Mouse (Mus musculus) lung, embryonic 16.5 days (tissue): Measurements from ENCODE around the gene Hist2h2aa2. TPM values are rescaled to one million over a fixed set of nuclear protein-coding genes. Genes with fewer than 3 reads are reported as not detected.
"Not testable (repeated sequence)": the region's sequence is repeated elsewhere in the genome, so short reads cannot be mapped to it uniquely, and the experiment has no call there.

Experiments
- ATAC-seq: fragments of 200-750 bp; cut with Nextera tagmentation; 2 replicates; pipeline ENCODE4 v1.8.0; 2017; ENCODE audit warnings: low read depth, mild to moderate bottlenecking, moderate library complexity
- H3K27ac ChIP-seq: fragments of 300-500 bp; sonication (generic); 2 replicates; pipeline ENCODE4 v1.5.1; 2014; ENCODE audit warnings: mild to moderate bottlenecking, control low read depth, low read length
- H3K27me3 ChIP-seq: fragments of 300-500 bp; sonication (generic); 2 replicates; pipeline ENCODE4 v1.6.1; 2014; ENCODE audit warnings: low read depth, low read length, mixed read lengths; ENCODE audit not compliant: control insufficient read depth, insufficient read depth
- H3K36me3 ChIP-seq: fragments of 300-500 bp; sonication (generic); 2 replicates; pipeline ENCODE4 v1.6.1; 2014; ENCODE audit warnings: low read length; ENCODE audit not compliant: control insufficient read depth, insufficient read depth
- H3K4me1 ChIP-seq: fragments of 300-500 bp; sonication (generic); replicated peaks from 2 replicates; pipeline ENCODE4 v1.6.1; 2014; ENCODE audit warnings: low read length, mixed read lengths; ENCODE audit not compliant: control insufficient read depth, insufficient read depth
- H3K4me2 ChIP-seq: fragments of 300-500 bp; sonication (generic); 2 replicates; pipeline ENCODE4 v1.6.1; 2014; ENCODE audit warnings: low read depth, low read length, control low read depth
- H3K4me3 ChIP-seq: fragments of 300-500 bp; sonication (generic); 2 replicates; pipeline ENCODE4 v1.5.1; 2014; ENCODE audit warnings: mild to moderate bottlenecking, low read length, control low read depth
- H3K9ac ChIP-seq: fragments of 300-500 bp; sonication (generic); 2 replicates; pipeline ENCODE4 v1.6.1; 2014; ENCODE audit warnings: low read length, control low read depth
- H3K9me3 ChIP-seq: fragments of 300-500 bp; sonication (generic); 2 replicates; pipeline ENCODE4 v1.6.1; 2016; ENCODE audit warnings: low read length; ENCODE audit not compliant: control insufficient read depth
- WGBS: fragments of 180-500 bp; shearing (Covaris S2); extraction: QIAGEN DNeasy Blood & Tissue Kit; methylation state at CpG from one replicate; pipeline ENCODE4 v1.1.7; 2014; 5-methylcytosine and 5-hydroxymethylcytosine counted together
- polyA plus RNA-seq: library from polyadenylated mRNA; unstranded; fragments of >200 nt; fragmentation: Nextera tagmentation; extraction: Ambion mirVana; gene quantifications from 2 replicates; pipeline ENCODE4 v1.2.1, GENCODE M21; 2015

Hist2h2aa2 gene
- polyA plus RNA-seq = 37.6 and 61.6 TPM in 2 replicates

GRCm38 (mm10) chr3:96239949-96240798 lies at the start of gene Hist2h2aa2:
TSS of gene Hist2h2aa2 (minus strand) at chr3:96240276.
- H3K4me3 ChIP-seq = peak within 1 kb of the TSS; percentile 41
- peaks cover 30% of the 10 kb centered on the region for H3K4me1 ChIP-seq
- not testable (repeated sequence) for H3K27me3 ChIP-seq, H3K36me3 ChIP-seq, H3K9me3 ChIP-seq
- H3K9ac ChIP-seq = peak within 1 kb of the TSS; percentile 60
- peak; percentile 85 for ATAC-seq
- peak within 1 kb of the TSS; percentile 88 for H3K27ac ChIP-seq
- H3K4me2 ChIP-seq = peak within 1 kb of the TSS; percentile 46
- WGBS = 3% methylated on average over 24 of the region's 85 CpGs

DNA sequence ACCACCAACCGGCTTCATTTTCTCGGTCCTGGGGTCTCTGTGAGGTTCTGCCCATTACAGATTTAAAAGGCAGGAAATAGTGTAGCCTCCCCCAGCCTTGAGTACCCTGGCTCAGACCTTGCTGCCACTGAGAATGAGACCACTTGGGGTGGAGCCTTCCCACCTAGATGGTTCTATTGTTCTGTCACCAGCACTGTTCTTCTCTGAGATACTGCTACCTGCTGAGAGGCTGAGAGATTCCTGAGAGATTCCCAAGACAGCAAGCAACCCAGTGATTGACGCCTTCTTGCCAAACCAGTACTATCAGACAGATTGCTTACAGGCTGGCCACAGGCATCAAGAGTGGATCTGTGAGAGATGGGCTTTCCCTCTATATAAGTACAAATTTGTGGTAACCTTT lies 49.1 kb upstream of the Hist2h2aa2 start:
- no peaks in the 10 kb centered on the region for H3K9me3 ChIP-seq
- 60% methylated on average over 3 of the region's 3 CpGs for WGBS
- no peaks in the 10 kb centered on the region for H3K4me1 ChIP-seq
- no peak overlapping the region for H3K4me3 ChIP-seq
- no peaks in the 10 kb centered on the region for H3K36me3 ChIP-seq
- ATAC-seq = no peak
- no peak overlapping the region for H3K4me2 ChIP-seq
- no peak overlapping the region for H3K9ac ChIP-seq
- H3K27ac ChIP-seq = no peak overlapping the region
- peaks cover 2% of the 10 kb centered on the region for H3K27me3 ChIP-seq

DNA sequence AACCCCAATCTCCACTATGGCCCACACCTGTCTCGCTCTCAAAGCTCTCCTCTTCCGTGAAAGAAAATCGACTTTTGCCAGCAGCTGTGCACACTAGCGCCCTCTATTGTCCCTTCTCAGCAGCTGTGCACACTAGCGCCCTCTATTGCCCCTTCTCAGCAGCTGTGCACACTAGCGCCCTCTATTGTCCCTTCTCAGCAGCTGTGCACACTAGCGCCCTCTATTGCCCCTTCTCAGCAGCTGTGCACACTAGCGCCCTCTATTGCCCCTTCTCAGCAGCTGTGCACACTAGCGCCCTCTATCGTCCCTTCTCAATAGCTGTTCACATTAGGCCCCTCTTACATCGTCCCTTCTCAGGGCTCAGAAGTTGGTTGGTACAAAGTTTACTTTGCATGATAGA lies 47.3 kb upstream of the Hist2h2aa2 start:
- not testable (repeated sequence) for H3K9ac ChIP-seq, H3K4me2 ChIP-seq, H3K4me3 ChIP-seq, H3K4me1 ChIP-seq, H3K27ac ChIP-seq, H3K36me3 ChIP-seq, H3K27me3 ChIP-seq, H3K9me3 ChIP-seq, ATAC-seq
- 92% methylated on average over 11 of the region's 11 CpGs for WGBS

DNA sequence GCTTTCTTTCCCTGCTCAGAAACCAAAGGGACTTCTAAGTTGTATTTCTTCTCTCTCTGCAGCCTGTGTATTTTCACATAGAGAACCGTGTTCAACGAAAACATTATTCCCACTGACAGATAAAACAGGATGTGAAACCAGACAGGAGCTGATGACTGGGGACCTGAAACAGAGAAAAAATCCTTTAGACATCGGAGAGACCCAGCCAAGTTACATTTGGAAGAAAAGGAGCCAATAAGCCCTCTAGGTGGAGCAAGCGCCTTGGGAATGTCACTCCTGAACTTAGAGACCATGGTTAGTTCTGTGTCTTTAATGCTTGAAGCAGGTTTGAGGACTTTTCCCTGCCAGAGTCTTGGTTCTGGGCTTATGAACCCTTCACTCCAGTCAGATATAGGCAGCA lies 44.4 kb upstream of the Hist2h2aa2 start:
- ATAC-seq = no peak
- no peak overlapping the region for H3K4me3 ChIP-seq
- no peak overlapping the region for H3K9ac ChIP-seq
- no peaks in the 10 kb centered on the region for H3K9me3 ChIP-seq
- H3K4me2 ChIP-seq = peak overlapping the region; percentile 9; the same call in 1 of the 2 replicates
- H3K4me1 ChIP-seq = no peaks in the 10 kb centered on the region
- H3K27me3 ChIP-seq = peaks cover 9% of the 10 kb centered on the region
- no peak overlapping the region for H3K27ac ChIP-seq
- WGBS = 1% methylated on average over 4 of the region's 4 CpGs
- no peaks in the 10 kb centered on the region for H3K36me3 ChIP-seq

DNA sequence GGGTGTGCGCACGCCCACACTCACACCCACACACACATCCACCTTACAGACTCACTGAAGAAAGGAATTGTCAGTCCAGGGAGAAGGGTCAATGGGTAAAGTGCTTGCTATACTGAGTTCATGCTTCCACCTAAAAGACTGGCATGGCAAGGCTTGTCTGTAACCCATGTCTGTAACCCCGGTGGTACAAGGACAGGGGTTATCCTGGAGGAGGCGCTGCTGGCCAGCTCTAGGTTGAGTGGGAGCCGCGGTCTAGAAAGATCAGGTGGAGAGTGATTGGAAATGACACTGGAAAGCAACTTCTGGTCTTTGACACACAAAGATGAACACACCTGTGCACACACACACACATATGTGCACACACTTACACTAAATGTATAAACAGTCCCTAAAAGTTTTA lies 40.6 kb upstream of the Hist2h2aa2 start:
- Histone ChIP-seq H3K4me3 (no peak overlapping the region), H3K9me3 (no peaks in the 10 kb centered on the region), H3K4me1 (peaks cover 8% of the 10 kb centered on the region), H3K4me2 (no peak overlapping the region), H3K27me3 (peaks cover 9% of the 10 kb centered on the region), H3K9ac (no peak overlapping the region), H3K36me3 (no peaks in the 10 kb centered on the region), H3K27ac (no peak overlapping the region)
- WGBS = 47% methylated on average over 6 of the region's 6 CpGs
- no peak for ATAC-seq

DNA sequence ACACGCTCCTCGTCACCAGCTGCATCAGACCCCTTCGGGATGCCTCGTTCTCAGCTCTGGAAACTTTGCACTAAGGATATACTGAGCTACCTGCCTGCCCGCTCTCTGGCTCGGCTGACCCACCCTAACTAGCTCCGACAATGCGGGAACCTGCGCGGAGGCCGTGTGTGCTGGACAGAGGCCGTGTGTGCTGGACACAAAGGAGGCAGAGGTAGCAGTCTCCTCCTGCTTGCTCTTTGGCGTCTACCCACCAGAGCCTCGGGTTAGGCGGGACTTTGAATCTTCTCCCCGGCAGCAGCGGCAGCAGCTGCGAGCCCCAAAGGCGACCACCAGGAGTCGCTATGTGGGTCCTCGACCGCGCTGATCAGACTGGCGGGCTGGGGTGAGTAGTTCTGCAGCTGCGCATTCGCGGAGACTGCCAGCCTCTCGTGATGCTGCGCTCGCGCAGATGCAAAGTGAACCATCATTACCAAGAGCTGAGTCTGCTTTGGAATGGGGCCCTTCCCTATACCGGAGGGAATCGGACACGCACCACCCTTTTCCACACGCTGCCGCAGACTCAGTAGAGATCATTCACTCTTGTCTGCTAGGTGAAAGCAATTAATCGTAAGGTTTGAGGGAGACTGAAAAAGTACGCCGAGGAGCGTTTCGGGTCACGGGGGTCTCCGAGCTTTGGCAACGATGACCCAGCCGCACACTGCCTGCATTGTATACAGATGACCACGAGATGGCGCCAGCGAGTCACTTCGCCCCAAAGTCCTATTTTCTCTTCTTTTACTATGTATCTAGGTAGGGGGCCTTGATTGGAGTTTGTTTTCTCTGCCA lies 37.9 kb upstream of the Hist2h2aa2 start:
- Histone ChIP-seq H3K27ac (peak overlapping the region; percentile 84), H3K36me3 (no peaks in the 10 kb centered on the region), H3K9ac (peak overlapping the region; percentile 63), H3K4me3 (peak overlapping the region; percentile 64), H3K4me2 (peak overlapping the region; percentile 94), H3K4me1 (peaks cover 8% of the 10 kb centered on the region), H3K27me3 (no peaks in the 10 kb centered on the region; the same call in 1 of the 2 replicates), H3K9me3 (no peaks in the 10 kb centered on the region)
- ATAC-seq = peak; percentile 97
- WGBS = under 1% methylated on average over 49 of the region's 49 CpGs

- peak overlapping the region; percentile 94 for H3K4me2 ChIP-seq
- H3K27ac ChIP-seq = no peak overlapping the region
- H3K9ac ChIP-seq = peak overlapping the region; percentile 63
- peaks cover 8% of the 10 kb centered on the region for H3K4me1 ChIP-seq
- ATAC-seq = peak; percentile 37
- 9% methylated on average over 8 of the region's 8 CpGs for WGBS
- no peaks in the 10 kb centered on the region for H3K9me3 ChIP-seq
- peak overlapping the region; percentile 64 for H3K4me3 ChIP-seq
- H3K36me3 ChIP-seq = no peaks in the 10 kb centered on the region
- no peaks in the 10 kb centered on the region; the same call in 1 of the 2 replicates for H3K27me3 ChIP-seq
These were observed 37.3 kb upstream of the Hist2h2aa2 start for GRCm38 (mm10) chr3:96277428-96277799.

DNA sequence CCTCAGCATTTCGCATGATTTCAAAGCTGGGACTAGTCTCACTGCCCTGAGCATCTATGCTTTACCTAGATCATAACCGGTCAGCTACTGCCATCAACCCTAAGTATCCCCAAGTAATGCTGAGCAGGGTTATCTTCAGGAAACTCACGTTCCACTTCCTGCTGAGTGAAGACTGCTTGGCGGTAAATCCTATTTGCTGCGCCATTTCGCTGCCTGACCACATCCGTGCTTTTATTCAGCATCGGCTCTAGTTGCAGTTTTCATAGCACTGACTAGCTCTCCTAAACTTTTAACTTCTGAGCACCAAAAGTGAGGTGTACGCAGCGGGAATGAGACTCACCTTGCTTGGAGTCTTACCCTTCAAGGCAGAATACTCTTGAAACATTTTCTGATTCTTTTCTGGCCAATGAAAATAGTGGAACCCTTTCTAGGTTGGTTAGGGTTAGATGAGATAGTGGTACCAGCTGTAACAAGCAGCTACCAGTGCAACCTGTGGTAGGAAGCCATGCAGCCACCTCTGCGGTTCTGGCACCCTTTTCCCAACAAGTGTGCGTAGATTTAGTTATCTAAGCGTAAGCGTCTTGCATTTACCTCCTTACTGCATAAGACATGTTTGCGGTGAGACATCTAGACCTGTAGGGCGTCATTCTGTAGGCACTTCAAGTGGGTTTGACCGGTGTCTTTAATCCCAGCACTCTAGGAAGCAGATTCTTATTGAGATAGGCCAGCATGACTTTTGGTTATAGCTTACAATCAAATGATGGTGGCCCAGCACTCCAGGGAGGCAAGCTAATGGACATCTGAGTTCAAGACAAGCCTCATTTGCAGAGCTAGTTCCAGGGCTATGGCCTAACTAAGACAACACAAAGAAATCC lies 33.8 kb upstream of the Hist2h2aa2 start:
- 81% methylated on average over 17 of the region's 17 CpGs for WGBS

More for the DNA sequence above, 33.8 kb upstream of the Hist2h2aa2 start:
- Histone ChIP-seq H3K9me3 (no peaks in the 10 kb centered on the region), H3K4me1 (peaks cover 12% of the 10 kb centered on the region), H3K27me3 (no peaks in the 10 kb centered on the region; the same call in 1 of the 2 replicates), H3K9ac (no peak overlapping the region), H3K27ac (no peak overlapping the region), H3K4me2 (no peak overlapping the region), H3K4me3 (no peak overlapping the region), H3K36me3 (no peaks in the 10 kb centered on the region)
- no peak for ATAC-seq
